Mouse (Mus musculus): ENCODE measurements around the gene Gm42372.

GRCm38 (mm10) chr7:16988405-16988804 is 5.5 kb downstream of the Gm42372 start:
- TF ChIP-seq GATA1 (IDR thresholded peaks at IDR 0.05; ENCODE audit: low read length): no peak
- TF ChIP-seq TAL1 (IDR thresholded peaks at IDR 0.05; ENCODE audit: low read length): no peak

All from erythroblast, embryonic 14.5 days (primary cell).